Mouse (Mus musculus): Measurements from ENCODE around the gene Desi2. TPM values are rescaled to one million over a fixed set of nuclear protein-coding genes. Genes with fewer than 3 reads are reported as not detected.
A peak's percentile ranks its signal among the peaks of the same experiment; 100 is the strongest.

The Desi2 gene
- polyA plus RNA-seq, 2 experiments = 3.7 to 6.2 TPM

DNA sequence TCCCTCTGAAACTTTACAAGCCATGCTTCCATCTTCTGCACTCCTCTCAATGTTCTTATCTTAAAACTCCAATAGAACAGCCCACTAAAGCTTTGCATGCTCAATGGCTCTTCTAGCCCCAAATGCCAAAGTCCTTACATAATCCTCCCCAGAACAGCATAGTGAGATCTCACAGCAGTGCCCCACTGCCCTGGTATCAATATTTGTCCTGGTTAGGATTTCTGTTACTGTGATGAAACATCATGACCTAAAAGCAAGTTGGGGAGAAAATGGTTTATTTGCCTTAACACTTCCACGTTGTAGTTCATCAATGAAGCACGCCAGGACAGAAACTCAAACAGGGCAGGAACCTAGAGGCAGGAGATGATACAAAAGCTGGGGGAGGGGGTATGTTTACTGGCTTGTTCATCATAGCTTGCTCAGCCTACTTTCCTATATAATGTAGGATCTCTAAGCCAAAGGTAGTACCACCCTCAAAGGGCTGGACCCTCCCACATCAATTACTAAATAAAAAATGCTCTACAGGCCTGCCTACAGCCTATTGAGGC lies 48.8 kb downstream of the Desi2 start:
- no peak overlapping the region for H3K27ac ChIP-seq
- no peaks in the 10 kb centered on the region for H3K9me3 ChIP-seq (ENCODE audit: control insufficient read depth, low read length)
- 0 out of 2 replicates have a peak, but pooled peaks have one; percentile 31 for ATAC-seq (ENCODE audit: insufficient read depth)
- 65% methylated on average over 2 of the region's 2 CpGs for WGBS (ENCODE audit: insufficient replicate concordance)
- H3K4me3 ChIP-seq (ENCODE audit: insufficient read depth in 1 of 2, low read depth in 2 of 2, low read length in 2 of 2) = no peak overlapping the region
- H3K9ac ChIP-seq (replicated peaks) = no peak overlapping the region
- peaks cover 0 to 2% of the 10 kb centered on the region in 2 experiments; a peak in 1 of 4 replicates for H3K4me1 ChIP-seq (replicated peaks; ENCODE audit: control insufficient read depth in 2 of 2, insufficient read depth in 2 of 2, low read length in 1 of 2)
- peak in 1 of 3 experiments; percentile 13 for DNase-seq (ENCODE audit: low read depth in 3 of 3, low spot score in 3 of 3)
- H3K4me2 ChIP-seq (ENCODE audit: low read depth) = no peak overlapping the region
- H3K27me3 ChIP-seq (ENCODE audit: control insufficient read depth, insufficient read depth, low read length) = no peaks in the 10 kb centered on the region
- TF ChIP-seq CTCF (IDR thresholded peaks at IDR 0.05; ENCODE audit: low read depth) (no peak), EP300 (IDR thresholded peaks at IDR 0.05; ENCODE audit: low read depth) (no peak)
- no peaks in the 10 kb centered on the region for H3K36me3 ChIP-seq (replicated peaks; ENCODE audit: control insufficient read depth, insufficient read depth, low read depth)

GRCm38 (mm10) chr1:178238676-178239075 lies 51.5 kb downstream of the Desi2 start:
- H3K36me3 ChIP-seq (replicated peaks; ENCODE audit: control insufficient read depth, insufficient read depth, low read depth) = no peaks in the 10 kb centered on the region
- DNase-seq (ENCODE audit: low read depth in 3 of 3, low spot score in 3 of 3) (no peak), ATAC-seq (ENCODE audit: insufficient read depth) (no peak)
- H3K9ac ChIP-seq (replicated peaks) = no peak overlapping the region
- no peaks in the 10 kb centered on the region for H3K27me3 ChIP-seq (ENCODE audit: control insufficient read depth, insufficient read depth, low read length)
- H3K4me1 ChIP-seq (replicated peaks; ENCODE audit: control insufficient read depth in 2 of 2, insufficient read depth in 2 of 2, low read length in 1 of 2) = peaks cover 0 to 2% of the 10 kb centered on the region in 2 experiments; a peak in 1 of 4 replicates
- no peak overlapping the region for H3K4me2 ChIP-seq (ENCODE audit: low read depth)
- H3K9me3 ChIP-seq (ENCODE audit: control insufficient read depth, low read length) = no peaks in the 10 kb centered on the region
- TF ChIP-seq EP300 (IDR thresholded peaks at IDR 0.05; ENCODE audit: low read depth) (no peak), CTCF (IDR thresholded peaks at IDR 0.05; ENCODE audit: low read depth) (no peak)
- no peak overlapping the region for H3K4me3 ChIP-seq (ENCODE audit: insufficient read depth in 1 of 2, low read depth in 2 of 2, low read length in 2 of 2)
- WGBS (ENCODE audit: insufficient replicate concordance) = 60% methylated on average over 1 of the region's 1 CpGs
- H3K27ac ChIP-seq = no peak overlapping the region

DNA sequence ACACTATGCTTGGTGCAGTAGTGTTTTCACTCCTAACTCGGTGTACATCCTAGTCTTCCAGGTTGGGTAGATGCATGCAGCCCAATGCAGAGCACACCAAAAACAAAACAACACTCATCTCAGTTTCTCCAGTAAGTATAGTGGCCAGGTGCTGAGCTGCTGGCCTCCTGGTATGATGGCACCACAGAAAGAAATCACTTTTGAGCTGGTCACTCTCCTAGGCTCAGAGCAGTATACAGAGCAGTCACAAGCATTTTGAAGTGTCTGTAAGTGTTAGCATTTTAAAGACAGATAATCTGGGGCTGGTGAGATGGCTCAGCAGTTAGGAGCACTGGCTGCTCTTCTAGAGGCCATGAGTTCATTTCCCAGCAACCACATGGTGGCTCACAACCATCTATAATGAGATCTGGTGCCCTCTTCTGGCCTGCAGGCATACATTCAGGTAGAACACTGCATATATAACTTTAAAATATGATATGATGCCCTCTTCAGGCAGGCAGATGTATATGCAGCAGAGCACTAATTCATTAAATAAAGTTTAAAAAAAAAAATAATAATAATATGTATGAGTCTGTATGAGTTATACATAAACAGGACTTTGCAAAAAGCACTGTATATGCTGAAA lies 54.8 kb downstream of the Desi2 start:
- Histone ChIP-seq H3K36me3 (replicated peaks; ENCODE audit: control insufficient read depth, insufficient read depth, low read depth) (no peaks in the 10 kb centered on the region), H3K27ac (no peak overlapping the region), H3K4me1 (replicated peaks; ENCODE audit: control insufficient read depth in 2 of 2, insufficient read depth in 2 of 2, low read length in 1 of 2) (no peaks in the 10 kb centered on the region), H3K9me3 (ENCODE audit: control insufficient read depth, low read length) (no peaks in the 10 kb centered on the region), H3K27me3 (ENCODE audit: control insufficient read depth, insufficient read depth, low read length) (no peaks in the 10 kb centered on the region), H3K9ac (replicated peaks) (no peak overlapping the region), H3K4me2 (ENCODE audit: low read depth) (no peak overlapping the region), H3K4me3 (ENCODE audit: insufficient read depth in 1 of 2, low read depth in 2 of 2, low read length in 2 of 2) (no peak overlapping the region)
- ATAC-seq (ENCODE audit: insufficient read depth) (peak; percentile 63; the same call in 1 of the 2 replicates), DNase-seq (ENCODE audit: low read depth in 3 of 3, low spot score in 3 of 3) (peak in 1 of 3 experiments; percentile 37)
- 78% methylated on average over 1 of the region's 1 CpGs for WGBS (ENCODE audit: insufficient replicate concordance)
- TF ChIP-seq EP300 (IDR thresholded peaks at IDR 0.05; ENCODE audit: low read depth) = no peak
- TF ChIP-seq CTCF (IDR thresholded peaks at IDR 0.05; ENCODE audit: low read depth) = peak; percentile 78

- no peaks in the 10 kb centered on the region for H3K4me1 ChIP-seq (replicated peaks; ENCODE audit: control insufficient read depth in 2 of 2, insufficient read depth in 2 of 2, low read length in 1 of 2)
- 62% methylated on average over 1 of the region's 1 CpGs for WGBS (ENCODE audit: insufficient replicate concordance)
- no peaks in the 10 kb centered on the region for H3K9me3 ChIP-seq (ENCODE audit: control insufficient read depth, low read length)
- no peaks in the 10 kb centered on the region for H3K36me3 ChIP-seq (replicated peaks; ENCODE audit: control insufficient read depth, insufficient read depth, low read depth)
- no peak overlapping the region for H3K27ac ChIP-seq
- no peak overlapping the region for H3K4me2 ChIP-seq (ENCODE audit: low read depth)
- H3K27me3 ChIP-seq (ENCODE audit: control insufficient read depth, insufficient read depth, low read length) = no peaks in the 10 kb centered on the region
- no peak overlapping the region for H3K9ac ChIP-seq (replicated peaks)
- no peak for DNase-seq (ENCODE audit: low read depth in 3 of 3, low spot score in 3 of 3)
- H3K4me3 ChIP-seq (ENCODE audit: insufficient read depth in 1 of 2, low read depth in 2 of 2, low read length in 2 of 2) = no peak overlapping the region
- no peak for ATAC-seq (ENCODE audit: insufficient read depth)
- no peak for TF ChIP-seq CTCF (IDR thresholded peaks at IDR 0.05; ENCODE audit: low read depth)
- TF ChIP-seq EP300 (IDR thresholded peaks at IDR 0.05; ENCODE audit: low read depth) = no peak
Measured at GRCm38 (mm10) chr1:178248107-178248820, 61.0 kb downstream of the Desi2 start.

GRCm38 (mm10) chr1:178254598-178254997 lies 67.4 kb downstream of the Desi2 start:
- TF ChIP-seq CTCF (IDR thresholded peaks at IDR 0.05; ENCODE audit: low read depth) (no peak), EP300 (IDR thresholded peaks at IDR 0.05; ENCODE audit: low read depth) (no peak)
- H3K4me1 ChIP-seq (replicated peaks; ENCODE audit: control insufficient read depth in 2 of 2, insufficient read depth in 2 of 2, low read length in 1 of 2) = no peaks in the 10 kb centered on the region
- no peak for ATAC-seq (ENCODE audit: insufficient read depth)
- H3K4me3 ChIP-seq (ENCODE audit: insufficient read depth in 1 of 2, low read depth in 2 of 2, low read length in 2 of 2) = no peak overlapping the region
- 58% methylated on average over 4 of the region's 4 CpGs for WGBS (ENCODE audit: insufficient replicate concordance)
- H3K36me3 ChIP-seq (replicated peaks; ENCODE audit: control insufficient read depth, insufficient read depth, low read depth) = no peaks in the 10 kb centered on the region
- H3K27ac ChIP-seq = no peak overlapping the region
- H3K27me3 ChIP-seq (ENCODE audit: control insufficient read depth, insufficient read depth, low read length) = no peaks in the 10 kb centered on the region
- no peak overlapping the region for H3K9ac ChIP-seq (replicated peaks)
- no peaks in the 10 kb centered on the region for H3K9me3 ChIP-seq (ENCODE audit: control insufficient read depth, low read length)
- DNase-seq (ENCODE audit: low read depth in 3 of 3, low spot score in 3 of 3) = no peak
- H3K4me2 ChIP-seq (ENCODE audit: low read depth) = no peak overlapping the region

Measured in liver, embryonic 14.5 days (tissue).